Mouse (Mus musculus): ENCODE results near the gene Tmem164.

Gene Tmem164

GRCm38 (mm10) chrX:142828184-142828908 is 147.1 kb downstream of the Tmem164 start:
- no peak for DNase-seq (ENCODE audit: low spot score)

DNA sequence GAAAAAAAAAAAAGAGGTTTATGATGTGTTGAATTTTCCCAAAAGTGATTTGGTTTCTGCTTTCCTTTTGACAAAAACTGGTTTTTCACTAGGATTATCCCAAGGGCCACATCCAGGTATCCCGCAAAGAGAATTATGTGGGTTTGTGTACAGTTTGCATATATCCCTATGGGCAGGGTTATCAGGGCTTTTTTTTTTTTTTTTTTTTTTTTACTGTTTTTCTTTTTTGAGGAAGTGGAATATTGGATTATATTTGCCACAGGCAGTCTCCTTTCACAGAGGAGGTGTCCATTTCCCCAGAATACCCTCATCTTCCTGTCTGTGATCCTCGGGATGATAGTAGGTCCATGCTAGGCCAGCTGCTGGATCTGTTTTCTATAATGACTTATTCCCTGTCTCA is 148.1 kb downstream of the Tmem164 start:
- DNase-seq (ENCODE audit: low spot score) = no peak

- no peak for DNase-seq (ENCODE audit: low spot score)
These were observed 148.8 kb downstream of the Tmem164 start for GRCm38 (mm10) chrX:142829866-142830470.

DNA sequence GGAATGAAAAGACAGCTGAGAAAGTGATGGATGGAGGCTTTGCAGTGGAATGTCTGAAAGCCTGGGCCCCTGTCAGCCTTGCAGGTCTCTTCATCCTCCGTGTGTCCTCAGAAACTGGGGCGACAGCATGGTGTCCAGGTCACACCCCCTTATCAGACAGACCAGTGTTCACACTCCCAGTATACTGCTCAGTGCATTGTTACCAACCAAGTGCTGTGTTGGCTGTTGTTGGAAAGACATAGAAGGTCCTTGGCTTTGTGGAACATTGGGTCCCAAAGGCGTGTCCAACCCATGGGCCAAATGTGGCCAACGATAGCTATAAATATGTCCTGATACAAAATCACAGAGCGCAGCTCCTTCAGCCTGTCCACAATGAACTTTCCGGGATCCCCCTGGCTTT is 149.4 kb downstream of the Tmem164 start:
- DNase-seq (ENCODE audit: low spot score) = no peak

DNA sequence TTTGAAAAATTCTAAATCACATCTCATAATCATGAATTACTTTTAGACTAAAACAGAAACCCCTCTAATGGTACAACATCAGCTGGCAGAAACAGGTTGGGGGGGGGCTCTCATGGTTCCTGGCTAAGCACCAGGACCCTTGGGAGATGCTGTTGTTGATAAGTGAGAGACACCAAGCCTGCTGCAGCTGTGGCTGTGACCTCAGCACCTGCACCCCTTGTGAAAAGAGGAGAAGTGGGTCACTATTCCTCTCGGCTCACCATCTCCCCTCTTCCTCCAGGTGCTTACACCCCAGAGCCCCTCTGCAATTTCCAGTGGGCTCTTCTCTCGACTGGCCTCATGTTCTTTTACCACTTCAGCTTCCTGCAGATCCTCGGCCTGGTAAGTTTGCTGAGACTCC is 151.0 kb downstream of the Tmem164 start:
- no peak for DNase-seq (ENCODE audit: low spot score)

DNA sequence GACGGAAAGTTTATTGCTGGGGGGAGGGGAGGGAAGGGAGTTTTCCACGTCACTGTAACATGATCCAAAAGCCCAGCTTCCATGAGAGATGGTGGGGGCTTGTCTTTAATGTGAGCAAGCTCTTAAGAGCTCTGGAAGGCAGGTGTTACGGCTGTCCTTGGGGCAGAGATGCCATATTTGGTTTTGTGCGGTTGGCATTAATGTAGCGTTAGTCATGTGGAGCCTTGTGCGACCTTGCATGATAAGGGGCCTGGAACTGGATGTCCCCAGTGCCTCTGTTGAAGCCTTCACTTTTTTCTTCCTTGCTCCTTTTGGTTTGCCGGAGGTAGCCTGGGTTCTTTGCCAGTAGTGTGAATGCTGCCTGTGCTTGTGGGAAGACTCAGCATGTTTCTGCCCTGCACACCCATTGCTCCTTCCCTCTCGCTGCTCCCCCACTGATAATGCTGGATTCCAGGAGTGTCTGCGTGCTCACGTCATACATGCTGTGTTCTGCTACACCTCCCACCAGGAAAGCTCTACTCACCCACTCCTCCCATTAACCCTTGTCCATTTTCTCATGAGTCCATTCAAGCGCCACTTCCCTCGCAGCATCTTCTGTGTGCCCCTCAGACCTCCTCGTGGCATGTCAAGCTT is 152.1 kb downstream of the Tmem164 start:
- DNase-seq (ENCODE audit: low spot score) = peak; percentile 47

DNA sequence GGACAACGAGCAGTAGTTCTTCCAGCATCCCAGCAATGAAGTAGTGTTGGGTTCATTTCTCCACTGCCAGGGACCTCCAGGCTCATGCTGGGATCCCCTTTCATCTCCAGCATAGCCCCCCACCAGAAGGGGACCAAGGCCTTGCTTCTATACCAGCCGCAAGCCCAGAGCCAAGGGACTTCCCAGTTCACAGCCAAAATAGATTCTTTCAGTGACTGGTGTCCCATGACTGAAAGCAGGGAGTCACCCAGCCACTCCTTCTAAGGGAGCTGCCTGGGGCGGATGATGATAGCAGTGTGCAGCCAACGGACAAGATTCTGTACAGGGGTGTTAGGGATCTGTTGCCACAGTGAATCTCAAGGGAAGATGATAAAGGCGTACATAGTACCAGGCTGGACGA is 153.6 kb downstream of the Tmem164 start:
- DNase-seq (ENCODE audit: low spot score) = no peak

- DNase-seq (ENCODE audit: low spot score) = no peak
These were observed 155.2 kb downstream of the Tmem164 start for GRCm38 (mm10) chrX:142836399-142836798.

DNA sequence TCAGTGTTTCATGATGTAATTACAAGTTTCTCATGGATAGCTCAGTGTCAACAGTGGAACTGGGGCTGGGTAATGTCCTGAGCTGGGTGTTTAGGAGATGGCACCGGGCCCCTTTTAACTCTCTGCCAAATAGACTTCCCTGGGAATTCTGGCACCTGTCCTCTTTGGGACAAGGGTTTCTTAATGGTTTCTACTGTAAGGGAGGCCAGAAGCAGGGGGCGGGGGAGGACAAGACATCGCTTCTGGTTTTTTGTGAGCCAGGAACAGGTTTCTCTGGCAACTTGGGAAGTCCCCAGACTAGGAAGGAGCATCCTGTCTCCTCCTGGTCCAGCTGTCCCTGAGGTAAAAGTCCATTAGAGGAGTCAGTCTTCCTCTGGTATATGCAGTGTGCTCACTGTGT is 156.1 kb downstream of the Tmem164 start:
- DNase-seq (ENCODE audit: low spot score) = no peak

GRCm38 (mm10) chrX:142838841-142839240 is 157.6 kb downstream of the Tmem164 start:
- DNase-seq (ENCODE audit: low spot score) = peak; percentile 53

GRCm38 (mm10) chrX:142839411-142839810 is 158.2 kb downstream of the Tmem164 start:
- DNase-seq (ENCODE audit: low spot score) = no peak

- DNase-seq (ENCODE audit: low spot score) = no peak
These were observed 160.7 kb downstream of the Tmem164 start for GRCm38 (mm10) chrX:142841916-142842315.

DNA sequence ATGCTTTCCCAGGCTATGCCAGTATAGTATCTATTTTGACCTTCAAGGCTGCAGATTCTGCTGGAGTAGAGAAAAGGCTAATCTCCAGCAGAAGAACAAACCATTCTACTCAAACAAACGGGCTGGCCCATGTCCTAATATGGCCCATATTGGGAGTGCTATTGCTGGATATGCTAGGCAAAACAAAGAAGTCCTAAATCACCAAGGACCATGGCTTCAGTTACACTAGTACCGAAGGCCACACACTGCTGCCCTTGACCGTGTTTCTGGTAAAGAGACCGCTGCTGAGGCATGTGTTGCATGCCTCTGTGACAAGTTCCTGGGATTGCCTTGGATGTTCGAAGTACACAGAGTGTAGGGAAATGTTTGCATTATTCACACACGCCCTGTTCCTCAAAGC is 165.1 kb downstream of the Tmem164 start:
- DNase-seq (ENCODE audit: low spot score) = peak; percentile 60

DNA sequence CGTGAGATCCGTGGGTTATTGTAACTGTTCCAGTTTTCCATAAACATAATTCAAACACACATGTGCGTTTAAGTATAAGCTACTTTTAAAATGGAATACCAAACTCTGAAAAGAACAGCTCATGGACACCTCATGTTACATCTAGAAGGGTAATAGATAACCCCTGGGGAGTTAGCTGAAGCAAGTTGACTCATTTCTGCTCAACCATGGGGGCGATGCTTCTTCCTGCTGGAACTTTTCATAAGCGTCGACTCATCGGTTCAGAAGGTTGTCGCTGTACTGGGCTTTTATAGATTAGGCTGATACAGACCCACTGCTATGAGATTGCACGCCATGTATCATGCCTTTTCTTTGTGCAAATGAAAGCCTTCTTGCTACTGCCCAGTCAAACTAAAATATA is 166.8 kb downstream of the Tmem164 start:
- DNase-seq (ENCODE audit: low spot score) = no peak

GRCm38 (mm10) chrX:142869844-142870243 is 188.6 kb downstream of the Tmem164 start:
- no peak for DNase-seq (ENCODE audit: low spot score)

GRCm38 (mm10) chrX:142882255-142882654 is 201.0 kb downstream of the Tmem164 start:
- DNase-seq (ENCODE audit: low spot score) = no peak

- no peak for DNase-seq (ENCODE audit: low spot score)
These were observed 202.4 kb downstream of the Tmem164 start for GRCm38 (mm10) chrX:142883593-142883992.

DNA sequence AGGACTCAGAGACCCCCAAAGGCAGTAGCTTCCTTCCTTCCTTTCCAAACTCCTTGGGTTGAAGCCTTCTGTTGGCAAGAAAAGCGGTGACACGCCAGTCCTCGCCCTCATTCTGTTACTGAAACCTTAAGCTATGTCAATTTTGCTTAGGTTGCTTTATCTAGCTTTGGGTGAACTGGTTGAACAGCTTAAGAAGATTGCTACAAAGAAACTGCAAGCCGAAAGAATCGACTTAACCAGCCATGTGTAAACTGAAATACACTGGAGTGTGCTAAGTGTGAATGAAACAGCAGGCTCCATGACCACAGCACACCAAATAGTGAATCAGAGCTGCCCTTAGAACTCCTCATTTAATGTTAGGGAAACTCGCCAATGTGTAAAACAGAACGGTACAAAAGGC is 204.8 kb downstream of the Tmem164 start:
- DNase-seq (ENCODE audit: low spot score) = no peak

All from ovary, adult 18-20 months (tissue).